Mouse (Mus musculus): ENCODE results near the gene Hamp.

Gene Hamp

GRCm38 (mm10) chr7:30943909-30944635 is at the start of gene Hamp:
TSS of gene Hamp (minus strand) at chr7:30944032.
- no peak for DNase-seq

DNA sequence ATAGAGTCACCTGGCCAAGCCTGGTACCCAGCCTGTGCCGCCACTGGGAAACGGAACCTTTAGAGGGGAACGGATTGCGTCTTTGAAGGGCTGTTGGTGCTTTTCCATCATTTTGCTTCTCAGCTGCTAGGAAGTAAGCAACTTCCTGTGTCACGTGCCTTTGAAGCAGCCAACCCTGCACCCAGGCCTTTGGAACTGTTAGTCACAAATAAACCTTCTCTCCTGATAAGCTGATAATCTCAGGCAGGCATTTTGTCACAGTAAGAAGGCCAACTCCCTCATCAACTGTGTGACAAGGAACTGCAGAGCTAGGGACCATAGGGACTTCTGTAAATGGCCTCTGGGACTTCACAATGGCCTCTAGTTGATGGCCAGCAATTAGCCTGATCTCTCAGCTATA is 48.3 kb upstream of the Hamp start:
- DNase-seq, result no peak

- DNase-seq, result no peak
These were observed 44.8 kb upstream of the Hamp start for GRCm38 (mm10) chr7:30988519-30989162.

- DNase-seq, result no peak
These were observed 41.5 kb upstream of the Hamp start for GRCm38 (mm10) chr7:30985357-30985756.

DNA sequence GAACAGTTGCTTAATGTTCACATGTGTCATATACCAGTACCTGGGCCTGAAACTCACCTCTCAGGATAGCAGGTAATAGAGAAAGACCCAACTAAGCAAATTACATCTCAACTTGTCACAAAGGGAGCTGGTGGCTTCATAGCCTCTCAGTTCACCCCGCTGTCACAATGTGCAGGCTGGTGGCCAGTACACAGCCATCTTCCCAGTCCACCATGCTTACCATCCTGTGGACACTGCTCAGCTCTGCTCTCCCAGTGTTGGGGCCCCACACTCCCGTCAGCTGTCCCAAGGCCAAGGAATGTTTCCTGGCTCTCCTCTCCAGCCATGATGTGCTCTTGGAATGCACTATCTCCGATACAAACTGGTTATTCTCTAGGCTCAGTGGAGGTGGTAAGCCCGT is 37.9 kb upstream of the Hamp start:
- DNase-seq, result no peak

GRCm38 (mm10) chr7:30973501-30974289 is 29.9 kb upstream of the Hamp start, which contains the start of gene Fam187b:
TSS of gene Fam187b (plus strand) at chr7:30973790.
- peak; percentile 87 for DNase-seq

- peak; percentile 66 for DNase-seq
These were observed 29.3 kb upstream of the Hamp start, which contains the start of gene Lsr for GRCm38 (mm10) chr7:30973251-30973500. TSS of gene Lsr (minus strand) at chr7:30973464.

- no peak for DNase-seq
These were observed 28.8 kb upstream of the Hamp start for GRCm38 (mm10) chr7:30972426-30973250.

DNA sequence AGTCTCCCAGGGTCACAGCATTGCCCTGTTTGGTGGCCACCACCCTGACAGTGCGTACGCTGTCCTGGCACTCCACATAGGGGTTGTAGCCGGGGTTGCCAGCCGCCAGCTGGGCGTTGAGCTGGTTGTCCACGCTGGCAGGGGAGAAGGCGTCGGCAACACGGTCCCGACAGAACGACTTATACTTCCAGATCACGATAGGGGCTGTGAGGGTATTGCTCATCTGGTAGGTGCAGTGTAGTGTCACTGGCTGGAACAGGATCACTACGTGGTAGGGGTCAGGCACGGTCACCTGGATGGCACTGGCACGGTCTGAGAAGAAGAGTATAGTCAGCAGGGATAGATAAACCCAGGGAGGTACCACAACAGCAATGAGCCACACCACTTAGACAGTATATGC is 28.1 kb upstream of the Hamp start:
- DNase-seq, result no peak

DNA sequence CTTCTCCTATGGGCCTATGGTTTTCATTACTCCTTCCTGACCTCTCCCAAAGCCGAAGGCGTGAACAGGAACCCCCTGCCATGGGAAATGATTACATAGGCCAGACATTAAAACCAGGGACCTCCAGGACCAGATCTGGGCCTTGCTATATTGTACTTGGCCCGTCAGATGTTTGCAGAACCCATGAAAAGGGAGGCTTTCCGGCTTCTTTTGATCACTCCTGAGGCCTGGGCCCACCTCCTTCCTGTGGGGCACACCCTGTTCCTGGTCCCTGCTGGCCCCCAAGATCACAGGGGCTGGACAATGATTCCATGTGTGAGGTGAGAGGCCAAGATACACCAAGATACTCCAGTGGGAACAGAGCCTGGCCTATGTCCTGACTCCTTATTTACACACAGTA is 25.3 kb upstream of the Hamp start:
- no peak for DNase-seq

GRCm38 (mm10) chr7:30968611-30969010 is 24.8 kb upstream of the Hamp start:
- no peak for DNase-seq

- no peak for DNase-seq
These were observed 22.8 kb upstream of the Hamp start for GRCm38 (mm10) chr7:30966657-30967056.

- no peak for DNase-seq
These were observed 21.8 kb upstream of the Hamp start for GRCm38 (mm10) chr7:30965677-30966076.

- no peak for DNase-seq
These were observed 20.5 kb upstream of the Hamp start for GRCm38 (mm10) chr7:30964366-30964765.

DNA sequence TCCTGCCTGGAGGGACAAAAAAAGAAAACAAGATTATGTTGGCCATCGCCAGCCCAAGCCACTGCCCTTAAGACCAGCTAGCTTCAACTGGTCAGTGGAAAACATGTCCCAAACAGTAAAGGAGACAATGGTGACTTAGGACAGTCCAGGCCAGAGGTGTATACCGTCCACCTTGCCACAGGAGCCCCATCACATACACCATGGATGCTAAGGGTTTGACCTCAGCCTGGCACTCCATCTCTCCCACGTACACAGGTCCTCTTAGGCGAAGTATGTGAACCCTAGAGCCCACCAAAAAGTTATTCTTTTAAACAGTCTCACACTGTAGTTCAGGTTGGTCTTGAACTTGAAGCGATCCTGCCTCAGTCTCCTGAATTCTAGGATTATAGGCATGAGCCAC is 19.0 kb upstream of the Hamp start:
- no peak for DNase-seq

GRCm38 (mm10) chr7:30959786-30960349 is 16.0 kb upstream of the Hamp start:
- no peak for DNase-seq

DNA sequence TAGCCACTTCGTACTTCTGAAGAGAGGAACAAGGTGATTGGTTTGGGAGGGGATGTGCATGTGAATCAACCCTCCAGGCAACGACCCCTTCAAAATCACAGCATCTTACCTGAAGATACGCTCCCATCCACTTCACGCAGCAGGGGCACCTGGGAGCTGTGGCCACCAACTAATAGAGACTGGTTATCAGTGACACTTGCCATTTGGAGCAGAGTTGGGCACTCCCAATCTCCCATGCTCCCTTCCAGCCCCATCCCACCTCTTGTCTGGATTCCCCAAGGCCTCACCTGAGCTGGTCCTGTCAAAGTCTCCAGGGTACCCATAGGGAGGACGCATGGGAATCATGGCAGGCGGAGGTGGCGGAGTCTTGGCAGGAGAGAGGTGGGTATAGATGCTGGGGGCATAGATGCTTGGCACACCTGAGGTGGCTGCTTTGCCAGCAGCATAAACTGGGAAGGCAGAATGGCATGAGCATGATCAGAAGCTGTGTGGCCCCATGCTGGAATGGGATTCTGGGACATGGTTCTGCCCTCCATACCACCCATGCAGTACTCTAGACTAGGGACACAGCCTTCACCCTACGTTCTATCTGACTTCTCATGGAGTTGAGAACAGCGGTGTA is 15.1 kb upstream of the Hamp start:
- no peak for DNase-seq

DNA sequence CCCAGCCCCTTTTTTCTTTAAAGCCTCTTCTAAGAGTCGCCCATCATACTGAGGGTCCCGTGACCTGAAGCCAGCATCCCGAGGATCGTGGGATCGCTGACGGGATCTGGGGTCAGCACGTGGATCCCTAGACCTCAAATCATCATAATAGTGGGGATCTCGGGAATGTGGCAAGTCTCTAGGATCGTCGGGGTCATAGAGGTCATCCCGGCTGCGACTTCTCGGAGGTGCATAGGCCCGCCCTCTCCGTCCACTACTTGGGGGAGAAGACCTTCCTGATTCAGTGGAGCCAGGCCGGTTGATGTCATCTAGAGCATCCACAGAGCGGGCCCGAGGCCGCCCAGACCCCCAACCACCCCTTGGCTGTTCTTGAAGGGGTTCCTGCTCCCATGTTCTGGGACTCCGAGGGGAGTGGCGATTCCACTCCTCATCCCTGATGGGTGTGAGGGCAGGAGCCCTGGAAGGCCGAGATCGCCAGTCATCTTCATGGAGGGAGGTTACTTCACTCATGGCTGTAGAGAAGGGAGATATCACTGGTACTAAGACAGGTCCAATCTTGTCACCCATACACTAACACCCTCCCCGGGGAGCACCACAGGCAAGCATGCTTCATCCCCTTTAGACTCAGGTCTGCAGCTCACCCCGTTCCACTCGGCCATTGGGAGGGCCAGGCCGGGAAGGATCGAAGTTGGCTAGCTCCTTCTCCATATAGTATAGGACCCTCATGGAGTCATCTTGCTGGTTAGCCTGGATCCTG is 14.5 kb upstream of the Hamp start:
- no peak for DNase-seq

DNA sequence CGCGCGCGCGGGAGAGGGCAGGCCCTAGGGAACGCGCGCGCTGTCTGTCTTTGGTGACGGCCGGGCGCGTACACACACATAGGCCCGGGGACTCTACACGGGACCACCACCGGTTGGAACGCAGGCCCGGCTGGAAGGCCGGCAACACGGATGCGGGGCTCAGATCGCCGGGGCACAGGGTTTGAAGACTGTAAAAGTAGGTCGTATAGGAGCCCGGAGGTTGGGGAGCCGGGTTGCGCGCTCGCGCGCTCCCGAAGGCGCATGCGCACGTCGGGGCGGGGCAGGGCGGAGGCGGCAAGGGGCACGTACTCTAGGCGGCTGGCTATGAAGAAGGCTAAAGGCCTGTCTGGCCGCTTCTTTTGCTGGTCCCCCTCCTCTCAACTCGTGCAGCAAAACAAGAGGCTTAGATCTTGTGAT is 13.5 kb upstream of the Hamp start:
- DNase-seq, result peak; percentile 94

DNA sequence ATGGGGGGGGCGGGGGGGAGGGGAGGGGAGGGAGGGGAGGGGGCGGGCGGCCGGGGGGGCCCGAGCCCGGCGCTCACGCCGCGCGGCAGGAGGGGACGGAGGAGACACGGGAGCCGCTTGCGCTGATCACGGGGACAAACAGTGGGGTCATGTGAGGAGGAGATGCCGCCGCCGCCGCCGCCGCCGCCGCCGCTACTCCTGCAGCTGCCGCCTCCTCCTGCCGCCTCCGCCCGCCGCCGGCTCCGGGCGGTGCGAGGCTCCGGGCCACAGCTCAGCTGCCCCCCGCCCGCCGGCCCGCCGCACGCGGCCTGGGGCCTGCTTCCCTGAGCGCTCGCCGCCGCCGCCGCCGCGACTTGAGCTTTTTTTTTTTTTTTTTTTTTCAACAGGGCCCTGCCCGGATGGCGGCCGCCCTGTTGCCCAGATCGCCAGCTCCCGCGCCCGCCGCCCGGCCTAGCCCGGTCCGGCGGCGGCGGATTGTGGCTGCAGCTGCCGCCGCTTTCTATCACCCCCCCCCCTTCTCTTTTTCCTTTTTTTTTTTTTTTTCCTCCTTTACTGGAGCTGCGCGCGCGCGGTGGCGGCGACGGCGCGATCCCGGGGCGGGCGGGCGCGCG is 13.0 kb upstream of the Hamp start, which contains the start of gene Usf2:
TSS of gene Usf2 (minus strand) at position 48 of the 611 bp plus-strand sequence.
- peak; percentile 82 for DNase-seq

- DNase-seq, result no peak
These were observed 12.5 kb upstream of the Hamp start for GRCm38 (mm10) chr7:30956357-30956751.

Measured in liver (tissue).